Mouse (Mus musculus): ENCODE measurements around the gene Klhl10.

Klhl10 gene

GRCm38 (mm10) chr11:100441797-100442196, at the start of gene Klhl10, which contains the start of gene Nt5c3b:
Klhl10 (plus strand) TSS chr11:100441917.
Nt5c3b (minus strand) TSS chr11:100441808.
- DNase-seq (ENCODE audit: low spot score in 2 of 2) = no peak

DNA sequence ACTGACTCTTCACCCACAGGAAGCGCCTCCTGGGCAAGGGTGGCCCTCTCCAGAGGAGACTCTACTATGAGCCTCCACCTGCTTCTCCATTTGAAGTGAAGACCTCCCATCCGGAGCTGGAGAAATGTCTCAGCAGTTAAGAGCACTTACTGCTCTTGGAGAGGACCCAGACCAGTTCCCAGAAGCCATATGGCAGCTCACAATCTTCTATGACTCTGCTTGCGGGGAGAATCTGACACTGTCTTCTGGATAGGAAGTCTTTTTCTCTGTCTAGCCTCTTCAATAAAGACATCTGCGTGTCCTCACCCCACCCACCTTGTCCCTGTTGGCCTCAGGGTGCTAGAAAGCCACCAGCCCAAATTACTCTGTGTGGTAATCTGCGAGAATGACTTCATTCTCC, 48.8 kb upstream of the Klhl10 start:
- DNase-seq (ENCODE audit: low spot score in 2 of 2) = no peak

DNA sequence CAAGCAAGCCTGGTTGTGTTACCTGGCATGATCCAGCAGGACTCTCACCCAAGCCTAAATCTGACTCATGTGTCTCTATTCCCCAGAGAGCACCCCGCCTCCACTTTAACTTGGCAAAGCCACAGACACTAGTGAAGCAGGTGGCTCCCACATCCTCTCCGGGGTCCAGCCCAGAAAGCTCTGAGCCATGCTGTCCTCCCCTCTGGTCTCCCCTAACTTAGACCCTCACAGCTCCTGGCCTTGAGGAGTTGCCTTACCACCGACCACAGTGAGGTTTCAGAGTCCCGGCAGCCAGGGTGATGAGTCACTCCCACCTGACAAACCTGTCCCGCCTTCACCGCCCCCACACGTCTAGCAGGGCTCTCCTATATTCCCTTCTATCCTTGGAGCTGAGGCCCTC, 48.0 kb upstream of the Klhl10 start:
- DNase-seq (ENCODE audit: low spot score in 2 of 2) = no peak

- no peak for DNase-seq (ENCODE audit: low spot score in 2 of 2)
These were observed 47.2 kb upstream of the Klhl10 start for GRCm38 (mm10) chr11:100394353-100395074.

DNA sequence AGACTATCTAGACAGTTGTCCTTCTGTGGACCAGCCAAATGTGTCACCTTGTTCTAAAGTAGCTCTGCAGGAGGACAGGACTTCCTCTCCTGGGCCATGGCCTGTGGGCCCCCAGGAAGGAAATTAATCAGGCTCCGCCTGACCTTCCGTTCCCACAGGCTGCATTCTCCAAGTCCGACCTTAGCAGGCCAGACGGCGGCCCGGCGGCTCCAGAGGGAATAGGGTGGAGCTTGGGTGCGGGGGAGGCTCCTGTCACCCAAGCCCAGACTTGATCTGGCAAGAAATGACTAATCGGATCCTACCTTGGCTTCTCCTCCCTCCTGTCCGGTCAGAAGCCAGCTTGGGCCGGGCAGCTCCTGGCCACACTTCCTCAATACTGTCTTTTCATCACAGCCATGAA, 46.5 kb upstream of the Klhl10 start:
- DNase-seq (ENCODE audit: low spot score in 2 of 2) = no peak

GRCm38 (mm10) chr11:100395861-100396631, 45.7 kb upstream of the Klhl10 start:
- DNase-seq (ENCODE audit: low spot score in 2 of 2) = no peak

DNA sequence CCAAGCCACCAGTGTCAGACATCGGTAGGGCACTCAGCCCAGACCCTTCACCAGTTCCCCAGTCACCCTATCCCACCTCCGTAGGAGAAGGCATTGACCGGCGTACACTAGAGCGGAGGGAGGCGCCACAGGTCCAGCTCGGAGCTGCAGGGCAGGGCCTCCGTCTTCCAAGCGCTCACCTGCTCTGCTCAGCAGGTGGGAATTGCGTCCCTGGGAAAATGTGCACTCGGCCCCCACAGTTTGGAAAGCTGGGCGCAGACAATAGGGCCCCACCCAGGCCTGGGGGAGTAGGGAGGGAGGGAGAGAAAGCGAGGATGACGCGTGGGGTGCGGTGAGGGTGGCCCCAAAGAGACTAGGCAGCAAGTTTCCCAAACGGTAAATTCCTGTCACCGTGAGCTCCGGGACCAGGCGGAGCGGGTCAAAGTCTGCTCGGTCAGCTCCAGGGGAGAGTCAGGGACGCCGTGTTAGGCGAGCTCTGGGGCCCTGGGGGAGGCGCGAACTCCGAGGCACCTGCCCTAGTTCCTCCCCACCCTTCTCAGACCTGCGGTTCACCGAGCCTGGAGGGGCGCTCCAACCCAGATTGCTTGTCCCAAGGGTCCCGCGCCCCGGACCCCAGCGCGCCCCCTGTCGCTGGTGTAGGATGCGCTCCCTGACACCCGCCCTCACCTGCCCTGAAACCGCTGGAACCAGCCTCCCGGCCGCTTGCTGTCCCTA, 44.7 kb upstream of the Klhl10 start:
- peak in 1 of 2 experiments; percentile 82 for DNase-seq (ENCODE audit: low spot score in 2 of 2)

DNA sequence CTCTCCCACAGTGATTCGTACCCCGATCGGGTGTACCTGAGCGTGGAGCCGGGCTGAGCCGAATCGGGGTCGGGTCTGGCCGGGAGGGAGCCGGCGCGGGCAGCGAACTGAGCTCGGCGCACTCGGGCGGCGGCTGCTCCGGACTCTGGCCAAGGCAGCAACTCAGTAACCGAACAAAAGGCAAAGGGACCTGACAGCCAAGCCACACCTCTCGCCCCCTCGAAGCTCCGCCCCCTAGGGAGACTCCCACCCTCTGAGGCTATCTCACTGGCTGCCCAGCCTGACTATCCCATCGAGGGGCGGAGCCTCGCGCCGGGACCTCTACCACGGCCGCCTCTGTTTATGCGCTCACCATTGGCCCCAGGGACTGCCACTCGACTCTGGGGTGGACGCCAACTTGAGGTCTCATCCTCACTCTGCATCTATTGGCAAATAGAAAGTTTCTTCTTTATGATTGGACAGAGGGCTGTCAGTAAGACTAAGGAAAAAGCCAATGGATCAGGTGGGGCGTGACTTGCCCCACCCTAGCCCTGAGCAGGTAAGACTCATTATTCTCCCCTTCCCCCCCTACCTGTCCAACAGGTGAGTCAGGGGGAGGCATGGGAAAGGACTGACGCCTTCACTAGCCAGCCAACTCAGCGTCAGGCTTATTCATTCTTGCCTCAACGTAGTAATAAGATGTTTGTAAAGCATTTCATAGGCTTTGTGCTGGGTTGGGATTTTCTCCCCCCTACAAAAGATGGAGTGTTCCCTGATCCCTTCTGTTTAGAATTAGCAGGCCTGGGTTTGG, 43.9 kb upstream of the Klhl10 start, which contains the start of gene Jup:
Jup (minus strand) TSS at position 164 of the 790 bp plus-strand sequence.
- peak; percentile 94 to 95 for DNase-seq (ENCODE audit: low spot score in 2 of 2)

DNA sequence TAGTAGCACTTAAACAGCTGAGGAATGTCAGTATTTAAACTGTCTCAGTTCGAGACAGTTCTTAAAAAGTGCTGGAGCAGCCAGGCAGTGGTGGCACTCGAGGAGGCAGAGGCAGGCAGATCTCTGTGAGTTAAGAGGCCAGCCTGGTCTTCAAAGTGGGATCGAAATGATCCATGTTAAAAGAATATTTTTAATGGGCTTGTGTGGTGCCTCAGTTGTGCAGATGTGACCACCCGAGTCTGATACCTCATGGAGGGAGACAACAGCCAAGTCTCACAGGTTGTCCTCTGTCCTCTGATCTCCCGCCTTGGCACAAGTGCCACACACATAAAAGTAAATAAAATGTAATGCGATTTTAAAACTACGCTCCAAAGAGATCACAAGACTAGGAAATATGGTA, 43.2 kb upstream of the Klhl10 start:
- DNase-seq (ENCODE audit: low spot score in 2 of 2) = no peak

DNA sequence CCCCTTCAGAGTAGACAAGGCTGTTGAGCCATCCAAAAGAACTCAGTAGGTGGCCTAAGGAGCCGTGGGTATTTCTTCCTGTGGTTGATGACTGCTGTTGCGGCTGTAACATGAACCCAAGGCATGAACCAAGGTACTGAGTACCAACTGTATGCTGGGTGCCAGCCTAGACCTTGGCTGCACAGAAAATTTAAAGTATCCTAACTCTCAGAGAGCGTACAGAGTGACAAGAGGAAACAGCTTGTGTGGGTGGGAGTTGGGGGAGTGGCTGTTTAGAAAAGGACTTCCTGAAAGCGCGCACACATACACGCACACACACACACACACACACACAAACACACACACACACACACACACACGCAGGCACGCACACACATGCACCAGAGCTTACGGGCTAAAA, 42.4 kb upstream of the Klhl10 start:
- no peak for DNase-seq (ENCODE audit: low spot score in 2 of 2)

DNA sequence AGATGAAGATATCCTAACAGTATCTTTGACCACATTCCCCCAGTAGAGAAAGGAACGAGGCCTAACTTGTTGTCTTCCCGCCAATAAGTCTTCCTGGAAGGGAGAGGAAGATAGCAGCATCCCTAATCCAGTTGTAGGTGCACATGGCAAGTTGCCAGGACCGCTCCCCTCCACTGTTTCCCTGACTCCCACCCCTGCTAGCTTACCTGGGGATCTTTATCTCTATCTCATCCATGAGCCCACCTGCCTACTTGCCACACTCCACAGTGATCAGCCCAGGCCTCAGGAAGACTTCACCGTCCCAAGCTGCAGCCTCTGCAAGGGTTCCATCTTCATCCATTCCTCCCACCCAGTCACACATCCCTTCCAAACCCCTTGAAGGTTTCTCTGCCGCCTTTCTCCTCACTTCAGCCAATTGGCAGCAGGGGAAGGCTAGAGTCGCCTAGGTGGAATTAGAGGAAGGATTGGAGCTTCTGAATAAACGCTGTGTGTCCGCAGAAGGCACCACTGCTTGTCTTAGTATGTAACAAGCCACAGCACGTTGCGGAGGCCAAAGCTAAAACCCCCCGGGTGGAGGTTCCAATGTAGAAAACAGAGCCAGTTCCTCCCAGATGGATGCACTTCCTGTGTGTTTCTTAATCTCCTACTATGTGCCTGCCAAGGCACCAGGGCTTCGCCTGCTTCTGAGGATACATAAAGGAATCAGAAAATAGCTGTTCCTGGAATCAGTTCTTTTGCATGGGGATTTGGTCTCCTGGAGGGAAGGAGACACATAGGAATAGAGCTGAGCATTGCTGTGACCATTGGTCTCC, 41.8 kb upstream of the Klhl10 start:
- DNase-seq (ENCODE audit: low spot score in 2 of 2) = no peak

DNA sequence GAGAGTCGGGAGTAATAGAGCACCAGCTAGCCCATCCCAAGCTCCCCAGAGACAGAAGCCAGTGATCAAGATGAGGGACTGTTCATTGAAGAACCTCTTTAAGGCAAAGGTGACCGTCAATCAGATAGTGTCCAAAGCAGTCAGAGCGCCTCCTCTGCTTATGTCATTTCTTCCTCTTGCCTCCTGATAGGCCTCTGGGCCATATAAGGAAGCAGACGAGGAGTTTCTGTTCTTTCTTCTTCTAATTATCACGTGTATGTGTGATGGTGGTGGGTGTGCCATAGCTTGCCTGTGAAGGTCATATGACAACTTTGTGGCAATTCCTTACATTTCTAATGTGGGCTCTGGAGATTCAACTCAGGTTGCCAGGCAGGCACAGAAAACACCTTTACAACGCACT, 40.9 kb upstream of the Klhl10 start:
- no peak for DNase-seq (ENCODE audit: low spot score in 2 of 2)

GRCm38 (mm10) chr11:100402240-100402639, 39.5 kb upstream of the Klhl10 start:
- DNase-seq (ENCODE audit: low spot score in 2 of 2) = no peak

GRCm38 (mm10) chr11:100402682-100403081, 39.0 kb upstream of the Klhl10 start:
- DNase-seq (ENCODE audit: low spot score in 2 of 2) = no peak

GRCm38 (mm10) chr11:100403445-100404134, 38.1 kb upstream of the Klhl10 start:
- DNase-seq (ENCODE audit: low spot score in 2 of 2) = no peak

DNA sequence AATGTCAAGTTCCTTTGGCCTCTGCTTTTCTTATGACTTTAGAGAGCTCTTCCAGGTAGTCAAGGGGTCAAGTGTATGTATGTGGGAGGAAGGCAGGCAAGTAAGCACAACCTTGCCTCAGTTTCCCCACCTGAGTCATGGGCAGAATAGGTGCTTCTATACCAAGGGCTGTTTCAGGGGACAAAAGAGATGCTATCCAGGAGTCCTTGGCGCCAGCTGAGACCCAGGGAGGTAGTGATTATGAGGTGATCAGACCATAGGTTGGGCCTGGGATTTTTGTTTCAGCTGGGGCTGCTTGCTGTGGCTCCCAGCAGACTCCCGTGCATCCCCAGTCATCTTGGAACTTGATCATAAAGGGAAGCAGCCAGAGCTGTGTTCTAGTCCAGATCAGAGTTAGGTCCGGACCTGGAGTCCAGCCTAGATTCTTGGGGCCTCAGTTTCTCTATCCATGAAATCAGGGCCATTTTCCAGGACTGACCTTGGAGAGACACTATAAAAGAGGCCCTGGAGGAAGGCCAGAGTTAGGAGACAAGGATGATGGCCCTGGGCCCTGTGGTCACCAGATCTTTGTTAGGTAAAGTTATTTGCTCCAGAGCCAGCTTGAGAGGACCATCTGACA, 37.2 kb upstream of the Klhl10 start:
- DNase-seq (ENCODE audit: low spot score in 2 of 2) = no peak

DNA sequence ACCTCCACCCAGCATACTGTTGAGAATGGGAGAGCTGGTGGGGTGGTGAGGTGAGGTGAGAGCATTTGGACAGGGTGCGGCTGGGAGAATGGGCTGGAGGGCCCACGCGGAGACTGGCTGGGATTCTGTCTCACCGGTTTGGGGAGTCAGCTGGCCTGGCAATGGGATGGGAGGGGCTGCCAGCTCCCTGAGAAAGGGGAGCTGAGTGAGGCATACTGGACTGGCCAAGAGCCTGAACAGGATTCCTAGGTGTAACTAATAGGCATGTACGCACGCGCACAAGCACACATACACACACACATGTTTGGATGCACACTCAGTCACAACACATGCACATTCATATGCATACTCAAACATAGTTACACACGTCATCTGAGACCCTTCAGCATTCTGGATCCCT, 35.4 kb upstream of the Klhl10 start:
- DNase-seq (ENCODE audit: low spot score in 2 of 2) = no peak

DNA sequence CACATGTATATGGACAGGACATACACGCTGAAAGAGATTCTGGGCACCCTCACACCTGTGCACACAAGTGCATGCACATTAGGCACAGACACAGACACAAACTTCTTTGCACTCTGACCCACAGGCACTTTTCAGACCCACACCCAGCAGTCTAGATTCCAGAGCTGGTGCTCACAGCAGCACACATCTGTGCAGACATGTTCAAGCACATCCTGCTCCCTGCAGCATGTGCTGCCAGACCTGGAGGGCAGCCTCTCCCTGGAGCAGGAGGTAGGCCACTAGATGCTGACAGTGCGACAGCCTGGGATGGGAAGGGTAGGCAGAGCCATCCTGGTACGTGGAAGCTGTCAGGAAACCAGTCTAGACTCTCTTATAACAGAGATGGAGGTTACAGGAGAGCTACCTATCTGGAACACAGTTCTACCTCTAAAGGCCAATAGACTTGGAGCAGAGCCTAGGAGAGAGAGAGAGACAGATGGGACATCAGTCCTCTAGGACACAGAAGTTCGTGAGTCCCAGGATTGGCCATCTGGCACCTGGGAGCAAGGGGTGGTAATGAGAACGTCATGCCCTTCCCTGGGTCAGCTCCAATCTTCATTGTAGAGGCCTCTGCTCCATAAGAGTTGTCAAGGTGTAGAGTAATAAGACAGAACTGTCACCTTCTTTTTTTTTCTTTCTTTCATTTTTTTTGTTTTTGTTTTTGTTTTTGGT, 34.6 kb upstream of the Klhl10 start:
- no peak for DNase-seq (ENCODE audit: low spot score in 2 of 2)

All from spleen, postnatal 4 days (tissue).